Mouse (Mus musculus): ENCODE results near the gene Tspan31.
A peak's percentile ranks its signal among the peaks of the same experiment; 100 is the strongest.

The Tspan31 gene

DNA sequence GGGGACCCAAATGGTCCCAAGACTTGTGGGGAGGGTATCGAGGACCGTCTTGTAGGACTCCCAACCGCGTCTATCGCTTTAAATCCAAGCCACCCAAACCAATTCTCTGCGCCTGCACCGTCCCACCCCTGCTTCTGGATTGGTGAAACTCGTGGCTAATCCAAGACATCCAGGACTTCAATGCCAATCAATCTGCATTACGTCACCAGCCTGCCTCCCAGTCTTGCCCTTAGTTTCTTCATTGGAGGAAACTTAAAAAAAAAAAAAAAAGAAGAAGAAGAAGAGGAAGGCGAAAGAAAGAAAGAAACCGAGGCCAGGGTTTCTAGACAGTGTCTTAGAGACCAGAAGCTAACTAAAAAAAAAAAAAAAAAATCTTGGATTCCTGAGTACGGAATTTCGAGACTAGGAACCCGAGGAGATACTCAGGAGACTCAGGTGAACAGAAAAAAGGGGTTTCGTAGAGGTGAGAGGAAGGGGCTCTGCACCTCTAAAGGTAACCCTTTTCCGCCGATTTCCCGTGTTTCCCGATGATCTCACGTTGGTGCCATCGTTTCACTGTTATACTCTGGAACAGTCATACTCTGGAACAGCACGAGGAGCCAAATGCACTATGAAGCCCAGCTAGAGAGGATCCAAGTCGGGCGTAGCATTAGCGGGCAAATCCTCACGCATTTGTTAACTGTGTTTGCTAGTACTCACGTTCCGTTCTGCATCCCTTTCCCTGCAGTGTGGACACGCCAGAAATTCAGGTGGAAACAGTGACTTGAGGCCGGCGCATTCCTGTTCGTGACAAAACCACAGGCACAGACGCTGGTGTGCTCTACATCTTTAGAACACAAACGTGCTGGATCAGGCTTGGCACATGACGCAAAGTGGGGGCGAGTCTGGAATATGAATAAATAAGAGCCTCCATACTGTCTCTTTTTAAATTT lies at the start of gene Tspan31:
Tspan31 (minus strand) TSS at position 75 of the 932 bp plus-strand sequence.
- DNase-seq: peak; percentile 98

DNA sequence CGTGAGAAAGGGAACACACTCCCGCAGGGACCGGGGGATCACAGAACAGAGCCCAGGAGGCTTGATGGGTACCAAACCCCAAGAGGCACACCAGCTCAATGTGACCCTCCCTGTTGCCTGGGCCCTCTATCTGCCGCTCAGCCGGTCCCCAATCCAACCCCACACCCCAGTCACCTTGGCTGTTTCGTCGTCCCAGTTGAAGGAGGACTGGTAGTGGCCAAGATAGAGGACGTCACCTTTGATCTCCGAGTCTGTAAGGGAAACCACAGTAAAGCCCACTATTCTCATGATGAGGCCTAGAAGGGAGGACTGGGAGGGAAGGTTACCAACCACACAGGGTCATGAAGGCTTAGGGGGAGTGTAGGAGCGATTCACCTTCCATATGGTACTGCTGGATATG lies 49.2 kb upstream of the Tspan31 start:
- DNase-seq: no peak

GRCm38 (mm10) chr10:127118470-127118869 lies 48.4 kb upstream of the Tspan31 start:
- no peak for DNase-seq

- no peak for DNase-seq
Measured at GRCm38 (mm10) chr10:127115068-127115467, 45.0 kb upstream of the Tspan31 start.

GRCm38 (mm10) chr10:127114408-127114807 lies 44.3 kb upstream of the Tspan31 start:
- no peak for DNase-seq

- no peak for DNase-seq
Measured at GRCm38 (mm10) chr10:127111001-127111887, 41.2 kb upstream of the Tspan31 start.

- DNase-seq: no peak
Measured at GRCm38 (mm10) chr10:127108262-127108583, 38.2 kb upstream of the Tspan31 start.

- DNase-seq: no peak
Measured at GRCm38 (mm10) chr10:127107563-127108261, 37.6 kb upstream of the Tspan31 start.

- no peak for DNase-seq
Measured at GRCm38 (mm10) chr10:127103631-127104030, 33.6 kb upstream of the Tspan31 start.

DNA sequence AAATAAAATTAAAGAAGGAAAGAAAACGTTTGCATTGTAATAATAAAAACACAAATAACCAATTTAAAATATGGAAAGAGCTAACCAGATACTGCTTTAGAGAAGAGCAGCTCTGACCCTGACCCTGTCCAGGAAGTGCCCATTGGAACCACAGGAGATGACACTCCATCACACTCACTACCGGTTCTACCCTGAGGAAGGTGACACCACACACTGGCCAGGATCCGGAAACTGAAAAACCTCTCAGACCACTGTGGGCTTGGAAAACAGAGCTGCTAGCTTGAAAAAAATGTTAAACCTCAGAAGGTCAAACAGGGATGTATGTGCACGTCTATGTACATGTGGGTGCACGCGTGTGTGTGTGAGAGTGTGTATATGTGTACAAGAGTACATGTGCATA lies 31.1 kb upstream of the Tspan31 start:
- no peak for DNase-seq

- no peak for DNase-seq
Measured at GRCm38 (mm10) chr10:127100414-127100813, 30.4 kb upstream of the Tspan31 start.

DNA sequence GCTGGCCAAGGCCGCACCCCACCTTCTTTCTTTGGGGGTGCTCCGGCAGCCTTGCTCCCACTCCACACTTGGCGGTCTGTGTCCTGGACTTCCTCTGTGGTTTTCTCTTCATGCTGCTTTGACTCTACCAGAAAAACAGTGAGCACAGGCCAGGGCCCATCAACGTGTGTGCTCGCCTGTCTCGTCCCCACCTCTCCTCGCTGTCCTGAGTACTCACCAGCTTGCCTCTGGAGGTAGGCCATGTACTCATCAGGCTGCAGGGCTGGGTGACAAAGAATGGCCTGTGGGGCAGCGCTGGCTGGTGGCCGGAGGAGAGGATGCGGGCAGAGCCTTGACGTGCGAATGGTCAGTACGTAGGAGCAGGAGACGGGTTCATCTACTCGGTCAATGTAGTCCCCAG lies 29.8 kb upstream of the Tspan31 start:
- no peak for DNase-seq

DNA sequence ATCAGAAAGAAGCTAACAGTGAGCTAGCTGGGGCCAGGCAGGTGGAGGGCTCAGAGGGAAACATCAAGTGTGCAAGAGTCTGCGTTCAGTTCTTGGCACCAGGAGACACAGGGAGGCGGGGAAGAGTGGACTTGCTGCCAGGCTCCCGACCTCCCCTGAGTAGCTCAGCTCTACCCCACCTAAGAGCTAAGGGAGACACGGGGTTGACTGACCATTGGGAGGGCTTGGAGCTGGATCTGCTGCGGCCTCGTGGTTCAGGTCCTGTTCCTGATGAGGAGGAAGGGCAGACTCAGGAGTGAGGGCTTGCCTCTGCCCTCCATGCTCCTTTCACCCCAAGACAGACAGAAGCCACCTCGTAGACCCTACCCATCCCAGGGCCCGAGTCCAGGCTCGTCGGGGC lies 29.1 kb upstream of the Tspan31 start:
- no peak for DNase-seq

- DNase-seq: no peak
Measured at GRCm38 (mm10) chr10:127098514-127098913, 28.4 kb upstream of the Tspan31 start.

- DNase-seq: peak; percentile 86
Measured at GRCm38 (mm10) chr10:127094382-127094802, 24.3 kb upstream of the Tspan31 start.

GRCm38 (mm10) chr10:127092742-127093141 lies 22.7 kb upstream of the Tspan31 start:
- no peak for DNase-seq

DNA sequence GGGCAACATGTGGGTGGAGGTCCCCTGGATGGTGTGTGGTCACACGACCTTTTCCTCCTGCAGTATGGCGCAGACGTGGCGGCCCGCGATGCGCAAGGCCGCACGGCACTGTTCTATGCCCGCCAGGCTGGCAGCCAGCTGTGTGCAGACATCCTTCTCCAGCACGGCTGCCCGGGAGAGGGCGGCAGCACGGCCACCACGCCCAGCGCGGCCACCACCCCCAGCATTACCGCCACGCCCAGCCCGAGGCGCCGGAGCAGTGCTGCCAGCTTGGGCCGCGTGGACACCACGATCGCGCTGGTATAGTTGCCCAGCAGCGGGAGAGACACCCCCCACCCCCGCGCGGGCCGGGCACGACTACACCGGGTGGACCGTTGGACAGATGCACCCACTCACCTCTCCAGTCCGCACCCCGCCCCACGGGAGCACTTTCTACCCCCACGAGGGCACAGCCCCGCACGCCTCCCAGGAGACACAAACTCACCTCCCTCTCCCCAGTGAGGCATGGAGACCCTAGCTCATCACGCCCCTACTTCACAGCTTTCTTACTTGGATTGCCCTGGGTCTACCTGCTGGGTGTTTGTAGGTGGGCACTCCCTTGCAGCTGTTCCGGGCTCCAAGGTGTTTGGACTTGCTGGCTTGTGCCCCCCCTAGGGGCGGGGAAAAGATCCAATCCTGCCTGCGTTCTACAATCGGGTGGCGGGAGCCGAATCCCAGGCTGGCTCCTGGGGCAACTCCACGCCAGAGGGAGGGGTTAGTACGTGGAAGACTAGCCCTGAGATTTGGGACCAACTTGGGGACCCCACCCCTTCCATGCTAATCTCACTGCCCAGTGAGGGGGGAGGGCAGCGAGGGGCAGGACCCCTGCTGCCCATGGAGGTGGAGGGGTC lies 21.7 kb upstream of the Tspan31 start:
- peak; percentile 43 for DNase-seq

GRCm38 (mm10) chr10:127090560-127091411 lies 20.7 kb upstream of the Tspan31 start:
- DNase-seq: peak; percentile 70

DNA sequence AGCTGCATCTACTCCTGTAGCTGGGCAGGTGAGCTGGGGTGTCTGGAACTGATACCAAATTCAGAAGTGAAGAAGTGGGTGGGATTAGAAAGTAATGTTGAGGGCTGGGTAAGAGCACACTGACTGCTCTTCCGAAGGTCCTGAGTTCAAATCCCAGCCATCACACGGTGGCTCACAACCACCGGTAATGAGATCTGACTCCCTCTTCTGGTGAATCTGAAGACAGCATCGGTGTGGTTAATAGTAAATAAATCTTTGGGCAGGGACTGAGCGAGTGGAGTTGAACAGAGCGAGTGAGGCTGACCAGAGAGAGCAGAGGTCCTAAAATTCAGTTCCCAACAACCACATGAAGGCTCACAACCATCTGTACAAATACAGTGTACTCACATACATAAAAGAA lies 15.6 kb upstream of the Tspan31 start:
- DNase-seq: no peak

DNA sequence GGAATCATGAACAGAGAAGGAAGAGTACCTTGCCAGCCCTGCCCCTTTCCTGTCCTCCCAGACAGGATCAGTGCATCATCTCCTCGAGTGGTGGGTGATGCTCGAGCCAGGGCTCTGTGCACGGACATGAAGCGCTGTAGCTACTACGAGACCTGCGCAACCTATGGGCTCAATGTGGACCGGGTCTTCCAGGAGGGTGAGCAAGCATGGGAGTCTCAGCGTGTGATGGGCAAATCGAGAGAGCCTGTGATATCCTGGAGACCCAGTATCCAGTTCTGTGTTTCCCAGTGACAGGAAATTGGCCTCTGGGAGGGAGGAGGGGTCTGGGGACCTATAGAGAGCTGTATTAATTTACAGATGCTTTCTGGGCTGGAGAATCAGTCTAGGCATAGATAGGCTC lies 15.0 kb upstream of the Tspan31 start:
- DNase-seq: no peak

DNA sequence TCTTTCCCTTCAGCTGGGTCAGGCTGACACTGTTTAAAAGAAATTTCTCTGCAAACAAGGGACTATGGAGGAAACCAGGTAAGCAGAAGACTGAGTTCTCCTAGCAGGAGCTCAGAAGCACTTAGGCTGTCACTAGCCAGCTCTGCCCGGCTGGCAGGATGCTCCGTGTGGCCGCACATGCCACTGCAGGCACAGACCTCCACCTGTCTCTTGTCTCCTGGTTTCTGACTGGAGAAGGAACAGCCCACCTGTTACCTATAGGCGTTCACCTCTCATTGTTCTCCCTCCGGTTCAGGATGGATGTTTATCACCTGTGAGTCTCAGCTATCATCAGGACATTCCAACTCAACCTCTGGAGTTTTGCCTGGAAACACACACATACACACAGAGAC lies 13.8 kb upstream of the Tspan31 start:
- DNase-seq: no peak

All from lung, postnatal 36 days (tissue).